Mouse (Mus musculus): ENCODE data around the gene Fdxacb1. TPM values are rescaled to one million over a fixed set of nuclear protein-coding genes. Genes with fewer than 3 reads are reported as not detected.

The Fdxacb1 gene
- polyA plus RNA-seq, 1 experiment from 2014 or later = 12.6 TPM

Other genes starting within 250 kb of the Fdxacb1 start
- gene Pts, start 239.5 kb upstream of the Fdxacb1 start, polyA plus RNA-seq (2015; fragmentation: Nextera tagmentation; extraction: Ambion mirVana) = 106 and 107 TPM in 2 replicates
- 23.3 and 35.5 TPM in 2 replicates for gene Il18, start 213.4 kb upstream of the Fdxacb1 start, polyA plus RNA-seq (2015; fragmentation: Nextera tagmentation; extraction: Ambion mirVana)
- gene Bco2, start 213.1 kb upstream of the Fdxacb1 start, polyA plus RNA-seq (2015; fragmentation: Nextera tagmentation; extraction: Ambion mirVana) = 7.6 and 10.4 TPM in 2 replicates
- gene Tex12, start 206.9 kb upstream of the Fdxacb1 start, polyA plus RNA-seq (2015; fragmentation: Nextera tagmentation; extraction: Ambion mirVana) = 0.23 TPM in 1 of 2 replicates, not detected in the other
- gene Sdhd, start 164.4 kb upstream of the Fdxacb1 start, polyA plus RNA-seq (2015; fragmentation: Nextera tagmentation; extraction: Ambion mirVana) = 686 and 728 TPM in 2 replicates
- gene Timm8b, start 164.3 kb upstream of the Fdxacb1 start, polyA plus RNA-seq (2015; fragmentation: Nextera tagmentation; extraction: Ambion mirVana) = 296 and 314 TPM in 2 replicates
- 2.2 and 2.4 TPM in 2 replicates for gene Pih1d2, start 150.9 kb upstream of the Fdxacb1 start, polyA plus RNA-seq (2015; fragmentation: Nextera tagmentation; extraction: Ambion mirVana)
- 13.8 and 17.1 TPM in 2 replicates for gene Nkapd1, start 150.8 kb upstream of the Fdxacb1 start, polyA plus RNA-seq (2015; fragmentation: Nextera tagmentation; extraction: Ambion mirVana)
- gene Dlat, start 108.5 kb upstream of the Fdxacb1 start, polyA plus RNA-seq (2015; fragmentation: Nextera tagmentation; extraction: Ambion mirVana) = 61.0 and 63.7 TPM in 2 replicates
- gene Dixdc1, start 28.7 kb upstream of the Fdxacb1 start, polyA plus RNA-seq (2015; fragmentation: Nextera tagmentation; extraction: Ambion mirVana) = 4.8 TPM in 2 replicates
- gene 2310030G06Rik, start 21.7 kb upstream of the Fdxacb1 start, polyA plus RNA-seq (2015; fragmentation: Nextera tagmentation; extraction: Ambion mirVana) = 21.3 and 23.5 TPM in 2 replicates
- 62.8 and 63.6 TPM in 2 replicates for gene Cryab, start 16.9 kb upstream of the Fdxacb1 start, polyA plus RNA-seq (2015; fragmentation: Nextera tagmentation; extraction: Ambion mirVana)
- 5.0 TPM in 2 replicates for gene Hspb2, start 15.9 kb upstream of the Fdxacb1 start, polyA plus RNA-seq (2015; fragmentation: Nextera tagmentation; extraction: Ambion mirVana)
- gene Alg9, start 6.8 kb downstream of the Fdxacb1 start, polyA plus RNA-seq (2015; fragmentation: Nextera tagmentation; extraction: Ambion mirVana) = 39.1 and 42.9 TPM in 2 replicates
- gene 1110032A03Rik, start 7.3 kb downstream of the Fdxacb1 start, polyA plus RNA-seq (2015; fragmentation: Nextera tagmentation; extraction: Ambion mirVana) = 28.9 and 33.0 TPM in 2 replicates
- 58.5 and 63.9 TPM in 2 replicates for gene Ppp2r1b, start 77.1 kb downstream of the Fdxacb1 start, polyA plus RNA-seq (2015; fragmentation: Nextera tagmentation; extraction: Ambion mirVana)
- gene Sik2, start 240.8 kb downstream of the Fdxacb1 start, polyA plus RNA-seq (2015; fragmentation: Nextera tagmentation; extraction: Ambion mirVana) = 12.7 and 13.6 TPM in 2 replicates

Measured in intestine, embryonic 16.5 days (tissue).